Mouse (Mus musculus): Measurements from ENCODE around the gene Baz2b. TPM values are rescaled to one million over a fixed set of nuclear protein-coding genes. Genes with fewer than 3 reads are reported as not detected.

Gene Baz2b
- polyA plus RNA-seq, 1 experiment from 2014 or later: 71.0 TPM

GRCm38 (mm10) chr2:59955916-59956315 is 253.7 kb downstream of the Baz2b start:
- no peak for DNase-seq (ENCODE audit: low spot score)
- Histone ChIP-seq H3K27ac (ENCODE audit: low read depth, low read length) (no peak overlapping the region), H3K4me1 (ENCODE audit: control insufficient read depth, insufficient read depth, low read length) (no peaks in the 10 kb centered on the region), H3K9ac (ENCODE audit: low read length) (no peak overlapping the region), H3K36me3 (ENCODE audit: control insufficient read depth, insufficient read depth, low read length) (peaks cover 4% of the 10 kb centered on the region; the same call in 1 of the 2 replicates), H3K4me3 (ENCODE audit: low read depth, low read length) (no peak overlapping the region), H3K27me3 (ENCODE audit: control insufficient read depth, insufficient read depth, low read length) (no peaks in the 10 kb centered on the region), H3K9me3 (ENCODE audit: control insufficient read depth, low read length) (no peaks in the 10 kb centered on the region), H3K4me2 (ENCODE audit: low read depth) (no peak overlapping the region)
- WGBS: 89% methylated on average over 7 of the region's 7 CpGs
- ATAC-seq (ENCODE audit: insufficient read depth, low FRiP score, low TSS enrichment): no peak

GRCm38 (mm10) chr2:59954791-59955190 is 254.8 kb downstream of the Baz2b start:
- DNase-seq (ENCODE audit: low spot score) (no peak), ATAC-seq (ENCODE audit: insufficient read depth, low FRiP score, low TSS enrichment) (no peak)
- 82% methylated on average over 3 of the region's 3 CpGs for WGBS
- peaks cover 2% of the 10 kb centered on the region; the same call in 1 of the 2 replicates for H3K36me3 ChIP-seq (ENCODE audit: control insufficient read depth, insufficient read depth, low read length)
- H3K4me2 ChIP-seq (ENCODE audit: low read depth): no peak overlapping the region
- no peaks in the 10 kb centered on the region for H3K27me3 ChIP-seq (ENCODE audit: control insufficient read depth, insufficient read depth, low read length)
- H3K4me3 ChIP-seq (ENCODE audit: low read depth, low read length): no peak overlapping the region
- no peaks in the 10 kb centered on the region for H3K9me3 ChIP-seq (ENCODE audit: control insufficient read depth, low read length)
- no peaks in the 10 kb centered on the region for H3K4me1 ChIP-seq (ENCODE audit: control insufficient read depth, insufficient read depth, low read length)
- H3K9ac ChIP-seq (ENCODE audit: low read length): no peak overlapping the region
- no peak overlapping the region for H3K27ac ChIP-seq (ENCODE audit: low read depth, low read length)

DNA sequence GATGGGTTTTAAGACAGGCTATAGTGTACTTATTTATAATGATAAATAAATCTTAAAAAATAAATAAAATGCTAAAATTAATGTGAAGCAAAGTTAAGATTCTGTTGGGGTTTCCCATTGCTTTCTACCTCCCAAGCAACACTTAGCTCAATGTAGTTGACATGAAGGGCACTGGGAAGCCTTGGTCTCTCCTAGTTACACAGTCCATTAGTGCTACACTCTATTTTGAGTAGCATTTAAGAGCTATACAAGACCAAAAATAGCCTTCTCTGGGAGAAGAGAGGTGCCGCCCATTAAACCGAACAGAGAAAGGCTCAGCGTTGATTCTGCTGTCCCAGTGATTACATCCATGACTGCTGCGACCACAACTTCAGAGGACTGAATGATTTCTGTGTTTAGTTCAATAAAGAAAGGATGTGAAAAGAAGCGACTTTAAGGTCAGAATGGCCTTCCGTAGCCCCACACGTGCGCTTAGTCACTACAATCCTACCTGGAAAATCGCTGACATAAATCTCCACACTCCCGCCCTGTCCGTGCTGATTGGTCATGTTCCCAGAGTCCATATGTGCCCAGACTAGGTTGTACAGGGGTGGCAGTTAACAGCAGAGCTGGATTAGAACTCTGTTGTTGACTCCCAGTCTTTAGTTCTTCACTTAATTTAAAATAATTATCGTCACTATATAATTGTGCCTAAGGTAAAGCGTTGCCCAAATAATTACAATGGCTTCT is 257.2 kb downstream of the Baz2b start:
- H3K4me1 ChIP-seq (ENCODE audit: control insufficient read depth, insufficient read depth, low read length): no peaks in the 10 kb centered on the region
- no peak for ATAC-seq (ENCODE audit: insufficient read depth, low FRiP score, low TSS enrichment)
- H3K9ac ChIP-seq (ENCODE audit: low read length): no peak overlapping the region
- no peak for DNase-seq (ENCODE audit: low spot score)
- H3K4me2 ChIP-seq (ENCODE audit: low read depth): no peak overlapping the region
- WGBS: 94% methylated on average over 13 of the region's 13 CpGs
- H3K9me3 ChIP-seq (ENCODE audit: control insufficient read depth, low read length): no peaks in the 10 kb centered on the region
- H3K4me3 ChIP-seq (ENCODE audit: low read depth, low read length): no peak overlapping the region
- no peaks in the 10 kb centered on the region for H3K36me3 ChIP-seq (ENCODE audit: control insufficient read depth, insufficient read depth, low read length)
- no peaks in the 10 kb centered on the region for H3K27me3 ChIP-seq (ENCODE audit: control insufficient read depth, insufficient read depth, low read length)
- H3K27ac ChIP-seq (ENCODE audit: low read depth, low read length): no peak overlapping the region

DNA sequence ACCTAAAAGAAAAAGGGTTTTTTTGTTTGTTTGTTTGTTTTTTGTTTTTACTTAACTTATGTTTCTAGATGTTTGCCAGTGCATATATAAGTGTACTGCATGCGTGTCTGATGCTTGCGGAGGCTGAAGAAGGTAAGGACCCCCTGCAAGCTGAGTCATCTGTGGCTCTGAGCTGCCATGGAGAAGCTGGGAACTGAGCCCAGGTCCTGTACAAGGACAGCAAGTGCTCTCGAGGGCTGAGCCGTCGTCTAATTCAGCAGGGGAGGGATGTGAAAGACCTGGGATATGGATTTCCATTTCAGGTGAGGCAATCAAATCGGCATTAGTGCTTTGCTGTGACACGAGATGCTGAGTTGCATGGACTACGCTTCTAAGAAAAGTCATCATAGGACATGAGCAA is 257.9 kb downstream of the Baz2b start:
- Histone ChIP-seq H3K27me3 (ENCODE audit: control insufficient read depth, insufficient read depth, low read length) (no peaks in the 10 kb centered on the region), H3K9me3 (ENCODE audit: control insufficient read depth, low read length) (no peaks in the 10 kb centered on the region), H3K4me2 (ENCODE audit: low read depth) (no peak overlapping the region), H3K4me1 (ENCODE audit: control insufficient read depth, insufficient read depth, low read length) (no peaks in the 10 kb centered on the region), H3K4me3 (ENCODE audit: low read depth, low read length) (no peak overlapping the region), H3K36me3 (ENCODE audit: control insufficient read depth, insufficient read depth, low read length) (no peaks in the 10 kb centered on the region), H3K27ac (ENCODE audit: low read depth, low read length) (no peak overlapping the region), H3K9ac (ENCODE audit: low read length) (no peak overlapping the region)
- DNase-seq (ENCODE audit: low spot score) (no peak), ATAC-seq (ENCODE audit: insufficient read depth, low FRiP score, low TSS enrichment) (no peak)
- 93% methylated on average over 8 of the region's 8 CpGs for WGBS

DNA sequence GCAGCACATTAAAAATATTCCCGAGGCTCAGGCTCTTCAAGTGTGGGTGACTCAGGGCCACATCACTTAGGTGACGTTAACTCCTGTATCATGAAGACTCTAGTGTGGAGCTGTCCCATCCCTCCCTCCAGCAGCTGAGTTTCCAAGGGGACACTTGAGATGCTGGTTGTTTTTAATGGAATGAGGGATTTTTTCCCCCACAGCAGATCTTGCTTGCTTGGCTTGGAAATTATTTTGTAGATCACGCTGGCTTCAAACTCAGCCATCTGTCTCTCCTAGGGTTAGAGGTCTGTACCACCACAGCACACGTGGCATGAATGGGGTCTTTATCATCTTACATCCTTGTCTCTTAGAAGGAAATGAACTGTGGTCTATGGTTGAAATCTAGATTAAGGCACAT is 258.5 kb downstream of the Baz2b start:
- H3K36me3 ChIP-seq (ENCODE audit: control insufficient read depth, insufficient read depth, low read length): no peaks in the 10 kb centered on the region

GRCm38 (mm10) chr2:59936296-59936695 is 273.3 kb downstream of the Baz2b start:
- DNase-seq (ENCODE audit: low spot score) (peak; percentile 54), ATAC-seq (ENCODE audit: insufficient read depth, low FRiP score, low TSS enrichment) (no peak)
- 19% methylated on average over 9 of the region's 9 CpGs for WGBS
- no peaks in the 10 kb centered on the region for H3K4me1 ChIP-seq (ENCODE audit: control insufficient read depth, insufficient read depth, low read length)
- H3K4me2 ChIP-seq (ENCODE audit: low read depth): no peak overlapping the region
- no peak overlapping the region for H3K9ac ChIP-seq (ENCODE audit: low read length)
- H3K36me3 ChIP-seq (ENCODE audit: control insufficient read depth, insufficient read depth, low read length): no peaks in the 10 kb centered on the region
- no peaks in the 10 kb centered on the region for H3K27me3 ChIP-seq (ENCODE audit: control insufficient read depth, insufficient read depth, low read length)
- H3K4me3 ChIP-seq (ENCODE audit: low read depth, low read length): no peak overlapping the region
- H3K27ac ChIP-seq (ENCODE audit: low read depth, low read length): no peak overlapping the region
- H3K9me3 ChIP-seq (ENCODE audit: control insufficient read depth, low read length): no peaks in the 10 kb centered on the region

More for the DNA sequence above, 258.5 kb downstream of the Baz2b start:
- WGBS: 84% methylated on average over 4 of the region's 4 CpGs
- Histone ChIP-seq H3K4me1 (ENCODE audit: control insufficient read depth, insufficient read depth, low read length) (no peaks in the 10 kb centered on the region), H3K9me3 (ENCODE audit: control insufficient read depth, low read length) (no peaks in the 10 kb centered on the region), H3K27me3 (ENCODE audit: control insufficient read depth, insufficient read depth, low read length) (no peaks in the 10 kb centered on the region), H3K4me3 (ENCODE audit: low read depth, low read length) (no peak overlapping the region), H3K27ac (ENCODE audit: low read depth, low read length) (no peak overlapping the region), H3K9ac (ENCODE audit: low read length) (no peak overlapping the region), H3K4me2 (ENCODE audit: low read depth) (no peak overlapping the region)
- DNase-seq (ENCODE audit: low spot score) (no peak), ATAC-seq (ENCODE audit: insufficient read depth, low FRiP score, low TSS enrichment) (no peak)

DNA sequence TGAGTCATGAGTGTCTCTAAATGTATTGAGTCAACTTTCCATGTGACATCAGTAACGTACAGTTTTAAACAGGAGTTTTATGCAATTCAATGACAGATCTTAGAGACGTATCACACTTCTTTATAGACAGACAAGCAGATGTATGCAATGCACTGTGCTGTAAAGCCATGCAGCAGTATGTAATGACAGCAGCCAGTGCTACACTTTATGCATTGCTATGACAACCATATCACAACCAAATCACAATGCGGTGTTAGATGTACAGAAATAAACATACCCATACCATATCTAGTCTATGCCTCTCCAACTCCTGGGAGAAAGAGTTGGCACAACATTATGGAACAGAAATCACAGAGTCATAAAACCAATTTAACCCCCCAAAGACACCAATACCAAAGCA is 276.5 kb downstream of the Baz2b start:
- no peaks in the 10 kb centered on the region for H3K36me3 ChIP-seq (ENCODE audit: control insufficient read depth, insufficient read depth, low read length)
- DNase-seq (ENCODE audit: low spot score) (no peak), ATAC-seq (ENCODE audit: insufficient read depth, low FRiP score, low TSS enrichment) (no peak)
- H3K9me3 ChIP-seq (ENCODE audit: control insufficient read depth, low read length): no peaks in the 10 kb centered on the region
- H3K27me3 ChIP-seq (ENCODE audit: control insufficient read depth, insufficient read depth, low read length): no peaks in the 10 kb centered on the region
- H3K4me3 ChIP-seq (ENCODE audit: low read depth, low read length): no peak overlapping the region
- H3K9ac ChIP-seq (ENCODE audit: low read length): no peak overlapping the region
- 94% methylated on average over 3 of the region's 3 CpGs for WGBS
- H3K27ac ChIP-seq (ENCODE audit: low read depth, low read length): no peak overlapping the region
- no peak overlapping the region for H3K4me2 ChIP-seq (ENCODE audit: low read depth)
- no peaks in the 10 kb centered on the region for H3K4me1 ChIP-seq (ENCODE audit: control insufficient read depth, insufficient read depth, low read length)

DNA sequence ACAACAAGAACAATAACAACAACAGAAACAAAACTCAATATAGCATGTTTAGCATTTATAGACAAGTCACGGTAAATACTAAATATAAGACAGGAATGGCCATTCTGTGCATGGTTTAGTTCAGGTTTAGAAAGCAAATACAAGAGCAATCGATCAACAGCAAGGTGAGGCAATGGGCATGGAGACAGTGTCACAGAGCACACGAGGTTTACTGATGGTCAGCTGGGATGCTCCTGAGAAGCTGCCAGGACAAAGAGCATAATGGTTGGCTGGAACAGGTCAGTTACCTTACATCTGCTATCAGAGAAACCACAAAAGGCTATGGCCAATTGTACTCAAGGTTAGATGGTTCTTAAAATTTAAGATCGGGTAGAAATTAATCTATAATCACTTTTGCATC is 277.4 kb downstream of the Baz2b start:
- H3K36me3 ChIP-seq (ENCODE audit: control insufficient read depth, insufficient read depth, low read length): no peaks in the 10 kb centered on the region
- no peak overlapping the region for H3K27ac ChIP-seq (ENCODE audit: low read depth, low read length)
- no peaks in the 10 kb centered on the region for H3K9me3 ChIP-seq (ENCODE audit: control insufficient read depth, low read length)
- no peak overlapping the region for H3K4me2 ChIP-seq (ENCODE audit: low read depth)
- no peaks in the 10 kb centered on the region for H3K27me3 ChIP-seq (ENCODE audit: control insufficient read depth, insufficient read depth, low read length)
- H3K4me1 ChIP-seq (ENCODE audit: control insufficient read depth, insufficient read depth, low read length): no peaks in the 10 kb centered on the region
- no peak for DNase-seq (ENCODE audit: low spot score)
- 92% methylated on average over 4 of the region's 4 CpGs for WGBS
- ATAC-seq (ENCODE audit: insufficient read depth, low FRiP score, low TSS enrichment): no peak
- no peak overlapping the region for H3K9ac ChIP-seq (ENCODE audit: low read length)
- no peak overlapping the region for H3K4me3 ChIP-seq (ENCODE audit: low read depth, low read length)

DNA sequence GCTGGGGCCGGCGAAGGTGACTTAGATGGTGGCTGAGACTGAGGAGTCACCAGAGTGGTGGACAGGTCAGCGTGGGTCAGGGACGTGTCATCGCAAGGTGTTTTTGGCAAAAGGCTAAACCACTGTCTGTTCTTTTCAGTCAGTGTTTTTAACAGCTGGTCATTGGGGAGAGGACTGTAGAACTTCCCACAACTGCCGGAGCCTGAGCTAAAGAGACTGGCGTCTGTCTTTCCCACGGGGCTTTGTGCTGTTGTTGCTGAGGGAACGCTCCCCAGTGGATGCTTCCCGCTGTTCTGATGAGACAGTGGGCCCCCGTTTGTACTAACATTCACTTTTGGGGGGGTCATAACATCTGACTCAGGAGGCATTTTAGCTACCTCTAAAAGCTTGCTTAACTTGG is 296.0 kb downstream of the Baz2b start:
- DNase-seq (ENCODE audit: low spot score): no peak

More for the DNA sequence above, 296.0 kb downstream of the Baz2b start:
- ATAC-seq (ENCODE audit: insufficient read depth, low FRiP score, low TSS enrichment): no peak
- H3K9ac ChIP-seq (ENCODE audit: low read length): no peak overlapping the region
- no peak overlapping the region for H3K27ac ChIP-seq (ENCODE audit: low read depth, low read length)
- no peak overlapping the region for H3K4me3 ChIP-seq (ENCODE audit: low read depth, low read length)
- peaks cover 14% of the 10 kb centered on the region for H3K36me3 ChIP-seq (ENCODE audit: control insufficient read depth, insufficient read depth, low read length)
- WGBS: 90% methylated on average over 11 of the region's 11 CpGs
- H3K9me3 ChIP-seq (ENCODE audit: control insufficient read depth, low read length): no peaks in the 10 kb centered on the region
- no peaks in the 10 kb centered on the region for H3K4me1 ChIP-seq (ENCODE audit: control insufficient read depth, insufficient read depth, low read length)
- no peaks in the 10 kb centered on the region for H3K27me3 ChIP-seq (ENCODE audit: control insufficient read depth, insufficient read depth, low read length)
- no peak overlapping the region for H3K4me2 ChIP-seq (ENCODE audit: low read depth)

All from neural tube, embryonic 11.5 days (tissue).